Mouse (Mus musculus): ENCODE data around the gene Abcc5. TPM values are rescaled to one million over a fixed set of nuclear protein-coding genes. Genes with fewer than 3 reads are reported as not detected.
"Not testable (repeated sequence)": the region's sequence is repeated elsewhere in the genome, so short reads cannot be mapped to it uniquely, and the experiment has no call there.

Abcc5 gene
- polyA plus RNA-seq, 1 experiment: 5.3 TPM

DNA sequence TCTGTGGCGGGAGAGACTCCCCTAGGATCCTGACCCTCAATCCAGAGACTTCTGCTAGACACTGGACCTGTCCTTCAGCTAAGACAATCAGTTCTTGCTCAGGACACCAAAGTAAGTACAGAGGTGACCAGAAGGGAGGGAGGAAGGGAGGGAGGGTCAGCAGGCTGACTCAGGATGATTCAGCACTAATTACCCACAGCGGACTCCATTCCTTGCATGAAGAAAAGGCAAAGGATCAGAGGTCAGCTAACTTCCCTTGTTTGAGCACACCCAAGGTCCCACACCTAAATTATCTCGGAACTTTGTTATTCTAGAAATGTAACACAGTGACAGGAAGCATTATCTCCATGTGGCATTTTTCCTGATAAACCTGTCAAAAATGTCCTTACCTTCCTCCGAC is 54.5 kb downstream of the Abcc5 start:
- Histone ChIP-seq H3K4me3 (replicated peaks) (peak overlapping the region; percentile 5), H3K27me3 (replicated peaks) (no peaks in the 10 kb centered on the region), H3K36me3 (replicated peaks; ENCODE audit: low read length) (peaks cover 93% of the 10 kb centered on the region), H3K4me1 (peaks cover 38% of the 10 kb centered on the region), H3K9me3 (no peaks in the 10 kb centered on the region)
- no peak for TF ChIP-seq GATA1 (IDR thresholded peaks at IDR 0.05; ENCODE audit: borderline replicate concordance, low read length)
- TF ChIP-seq FLI1 (IDR thresholded peaks at IDR 0.05; ENCODE audit: low read length): no peak

- peaks cover 95% of the 10 kb centered on the region for H3K36me3 ChIP-seq (replicated peaks; ENCODE audit: low read length)
- H3K9me3 ChIP-seq: no peaks in the 10 kb centered on the region
- peaks cover 25% of the 10 kb centered on the region for H3K4me1 ChIP-seq
- no peak overlapping the region for H3K4me3 ChIP-seq (replicated peaks)
- no peaks in the 10 kb centered on the region for H3K27me3 ChIP-seq (replicated peaks)
- no peak for TF ChIP-seq FLI1 (IDR thresholded peaks at IDR 0.05; ENCODE audit: low read length)
- no peak for TF ChIP-seq GATA1 (IDR thresholded peaks at IDR 0.05; ENCODE audit: borderline replicate concordance, low read length)
Measured at GRCm38 (mm10) chr16:20368221-20368620, 58.0 kb downstream of the Abcc5 start.

DNA sequence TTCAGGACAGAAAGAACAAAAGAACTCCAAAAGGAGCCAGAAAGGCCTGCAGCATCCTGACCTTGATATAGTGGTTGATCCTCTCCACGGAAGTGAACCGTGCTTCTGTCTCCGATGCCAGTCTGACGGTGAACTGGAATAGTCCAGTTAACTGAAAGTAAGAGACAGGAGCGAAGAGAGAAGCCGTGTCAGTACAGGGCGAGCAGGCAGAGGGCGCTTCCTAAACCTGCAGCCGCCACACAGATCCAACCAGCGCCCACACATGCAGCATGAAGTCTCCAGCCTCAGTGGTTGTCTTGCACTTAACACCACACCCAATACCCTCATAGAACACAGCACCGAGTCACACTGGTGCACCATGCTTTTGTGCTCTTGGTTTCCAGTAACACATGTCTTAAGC is 64.1 kb downstream of the Abcc5 start:
- Histone ChIP-seq H3K27me3 (replicated peaks) (no peaks in the 10 kb centered on the region), H3K36me3 (replicated peaks; ENCODE audit: low read length) (peaks cover 97% of the 10 kb centered on the region), H3K9me3 (no peaks in the 10 kb centered on the region), H3K4me3 (replicated peaks) (no peak overlapping the region), H3K4me1 (no peaks in the 10 kb centered on the region)
- no peak for TF ChIP-seq FLI1 (IDR thresholded peaks at IDR 0.05; ENCODE audit: low read length)
- no peak for TF ChIP-seq GATA1 (IDR thresholded peaks at IDR 0.05; ENCODE audit: borderline replicate concordance, low read length)

- not testable (repeated sequence) for H3K4me1 ChIP-seq; H3K9me3 ChIP-seq; H3K27me3 ChIP-seq (replicated peaks); H3K4me3 ChIP-seq (replicated peaks)
- H3K36me3 ChIP-seq (replicated peaks; ENCODE audit: low read length): peaks cover 97% of the 10 kb centered on the region
Measured at GRCm38 (mm10) chr16:20361496-20361895, 64.7 kb downstream of the Abcc5 start.

GRCm38 (mm10) chr16:20359643-20360295 is 66.4 kb downstream of the Abcc5 start:
- no peaks in the 10 kb centered on the region for H3K4me1 ChIP-seq
- peaks cover 95% of the 10 kb centered on the region for H3K36me3 ChIP-seq (replicated peaks; ENCODE audit: low read length)
- no peak for TF ChIP-seq FLI1 (IDR thresholded peaks at IDR 0.05; ENCODE audit: low read length)
- TF ChIP-seq GATA1 (IDR thresholded peaks at IDR 0.05; ENCODE audit: borderline replicate concordance, low read length): no peak
- H3K27me3 ChIP-seq (replicated peaks): no peaks in the 10 kb centered on the region
- H3K9me3 ChIP-seq: no peaks in the 10 kb centered on the region
- H3K4me3 ChIP-seq (replicated peaks): no peak overlapping the region

GRCm38 (mm10) chr16:20357837-20358236 is 68.4 kb downstream of the Abcc5 start:
- Histone ChIP-seq H3K9me3 (no peaks in the 10 kb centered on the region), H3K27me3 (replicated peaks) (no peaks in the 10 kb centered on the region), H3K4me1 (no peaks in the 10 kb centered on the region), H3K4me3 (replicated peaks) (no peak overlapping the region), H3K36me3 (replicated peaks; ENCODE audit: low read length) (peaks cover 92% of the 10 kb centered on the region)
- no peak for TF ChIP-seq GATA1 (IDR thresholded peaks at IDR 0.05; ENCODE audit: borderline replicate concordance, low read length)
- no peak for TF ChIP-seq FLI1 (IDR thresholded peaks at IDR 0.05; ENCODE audit: low read length)

DNA sequence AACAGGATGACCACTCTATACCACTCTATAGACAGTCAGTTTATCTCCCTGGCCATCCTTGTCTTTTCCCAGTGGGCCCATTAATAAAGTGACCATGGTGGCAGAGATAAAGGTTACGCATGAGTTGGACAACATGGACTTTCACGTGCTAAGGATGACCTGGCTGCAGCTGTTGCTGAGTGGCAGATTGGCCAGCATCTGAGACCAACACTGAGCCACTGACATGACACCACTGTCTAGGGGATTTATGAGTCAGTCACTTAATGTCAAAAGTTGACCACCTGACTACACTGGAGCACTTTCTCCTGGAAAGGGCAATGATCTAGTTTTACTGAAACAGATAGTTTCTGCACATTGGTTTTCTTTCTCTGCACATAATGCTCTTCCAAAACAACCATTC is 71.4 kb downstream of the Abcc5 start:
- H3K27me3 ChIP-seq (replicated peaks): no peaks in the 10 kb centered on the region
- H3K36me3 ChIP-seq (replicated peaks; ENCODE audit: low read length): peaks cover 82% of the 10 kb centered on the region
- H3K9me3 ChIP-seq: no peaks in the 10 kb centered on the region
- no peak for TF ChIP-seq GATA1 (IDR thresholded peaks at IDR 0.05; ENCODE audit: borderline replicate concordance, low read length)
- TF ChIP-seq FLI1 (IDR thresholded peaks at IDR 0.05; ENCODE audit: low read length): no peak
- H3K4me1 ChIP-seq: no peaks in the 10 kb centered on the region
- no peak overlapping the region for H3K4me3 ChIP-seq (replicated peaks)

DNA sequence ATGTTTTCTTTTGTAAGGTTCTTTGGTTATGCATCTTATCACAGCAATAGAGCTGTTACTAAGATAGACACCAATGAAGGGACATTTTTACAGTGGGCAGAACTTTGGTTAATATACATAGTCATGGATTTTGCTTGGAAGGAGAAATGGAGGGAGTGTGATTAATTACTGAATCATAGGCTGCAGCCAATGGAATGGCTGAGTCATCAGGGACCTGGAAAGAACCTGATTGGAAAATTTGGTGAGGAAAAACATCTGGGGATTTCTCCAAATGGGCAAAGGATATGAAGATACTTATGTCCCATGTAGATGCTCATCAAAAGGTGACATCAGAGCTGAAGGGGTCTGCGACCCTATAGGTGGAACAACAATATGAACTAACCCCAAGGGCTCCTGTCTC is 72.2 kb downstream of the Abcc5 start:
- H3K4me1 ChIP-seq: no peaks in the 10 kb centered on the region
- peaks cover 81% of the 10 kb centered on the region for H3K36me3 ChIP-seq (replicated peaks; ENCODE audit: low read length)
- no peaks in the 10 kb centered on the region for H3K9me3 ChIP-seq
- H3K27me3 ChIP-seq (replicated peaks): no peaks in the 10 kb centered on the region
- no peak for TF ChIP-seq FLI1 (IDR thresholded peaks at IDR 0.05; ENCODE audit: low read length)
- no peak for TF ChIP-seq GATA1 (IDR thresholded peaks at IDR 0.05; ENCODE audit: borderline replicate concordance, low read length)
- H3K4me3 ChIP-seq (replicated peaks): no peak overlapping the region

DNA sequence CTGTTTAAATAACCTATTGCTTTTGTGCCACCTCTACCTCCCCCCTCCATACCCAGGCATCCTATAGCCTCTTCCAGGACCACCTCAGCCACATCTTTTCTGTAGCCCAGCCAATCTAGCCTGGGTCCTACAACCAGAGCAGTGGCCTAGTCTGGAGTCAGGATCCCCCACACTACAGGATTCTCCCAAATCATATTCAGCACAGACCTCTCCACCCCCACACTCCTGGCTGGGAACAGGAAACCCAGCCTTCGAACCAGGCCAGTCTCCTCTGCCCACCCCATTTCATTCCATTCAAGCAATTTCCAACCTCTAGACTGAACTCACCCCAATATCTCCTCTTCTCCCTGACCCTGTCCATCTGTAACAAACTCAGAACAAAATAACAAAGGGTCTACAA is 80.7 kb downstream of the Abcc5 start:
- Histone ChIP-seq H3K27me3 (replicated peaks) (no peaks in the 10 kb centered on the region), H3K9me3 (no peaks in the 10 kb centered on the region), H3K4me3 (replicated peaks) (no peak overlapping the region), H3K36me3 (replicated peaks; ENCODE audit: low read length) (peaks cover 91% of the 10 kb centered on the region), H3K4me1 (no peaks in the 10 kb centered on the region)
- no peak for TF ChIP-seq GATA1 (IDR thresholded peaks at IDR 0.05; ENCODE audit: borderline replicate concordance, low read length)
- no peak for TF ChIP-seq FLI1 (IDR thresholded peaks at IDR 0.05; ENCODE audit: low read length)

DNA sequence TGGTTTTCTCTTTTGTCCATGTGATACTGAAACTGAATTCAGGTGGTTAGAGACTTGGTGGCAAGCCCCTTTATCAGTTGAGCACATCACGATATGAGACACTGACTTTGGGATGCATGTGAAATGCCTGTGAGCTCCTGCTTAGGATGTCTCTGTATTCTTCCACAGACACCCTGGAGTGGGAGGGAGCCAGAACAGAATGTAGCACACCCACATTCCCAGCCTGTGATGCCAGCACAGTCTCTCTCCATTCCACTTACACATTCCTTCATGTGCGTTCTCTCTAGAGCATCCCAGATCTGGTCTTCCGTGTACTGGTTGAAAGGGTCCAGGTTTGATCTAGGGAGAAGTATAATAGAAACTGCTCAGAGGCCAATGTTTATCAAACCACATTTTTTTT is 87.6 kb downstream of the Abcc5 start:
- H3K36me3 ChIP-seq (replicated peaks; ENCODE audit: low read length): peaks cover 88% of the 10 kb centered on the region
- TF ChIP-seq FLI1 (IDR thresholded peaks at IDR 0.05; ENCODE audit: low read length) (no peak), GATA1 (IDR thresholded peaks at IDR 0.05; ENCODE audit: borderline replicate concordance, low read length) (no peak)
- no peak overlapping the region for H3K4me3 ChIP-seq (replicated peaks)
- no peaks in the 10 kb centered on the region for H3K9me3 ChIP-seq
- H3K4me1 ChIP-seq: no peaks in the 10 kb centered on the region
- H3K27me3 ChIP-seq (replicated peaks): no peaks in the 10 kb centered on the region

GRCm38 (mm10) chr16:20334918-20335317 is 91.3 kb downstream of the Abcc5 start:
- Histone ChIP-seq H3K36me3 (replicated peaks; ENCODE audit: low read length) (peaks cover 91% of the 10 kb centered on the region), H3K4me3 (replicated peaks) (no peak overlapping the region), H3K9me3 (no peaks in the 10 kb centered on the region), H3K4me1 (no peaks in the 10 kb centered on the region), H3K27me3 (replicated peaks) (no peaks in the 10 kb centered on the region)
- TF ChIP-seq GATA1 (IDR thresholded peaks at IDR 0.05; ENCODE audit: borderline replicate concordance, low read length): no peak
- no peak for TF ChIP-seq FLI1 (IDR thresholded peaks at IDR 0.05; ENCODE audit: low read length)
